Mouse (Mus musculus): ENCODE measurements around the gene AI597479. TPM values are rescaled to one million over a fixed set of nuclear protein-coding genes. Genes with fewer than 3 reads are reported as not detected.

Gene AI597479
- total and polyA plus RNA-seq, 2 experiments from 2014 or later = 37.0 to 45.7 TPM

DNA sequence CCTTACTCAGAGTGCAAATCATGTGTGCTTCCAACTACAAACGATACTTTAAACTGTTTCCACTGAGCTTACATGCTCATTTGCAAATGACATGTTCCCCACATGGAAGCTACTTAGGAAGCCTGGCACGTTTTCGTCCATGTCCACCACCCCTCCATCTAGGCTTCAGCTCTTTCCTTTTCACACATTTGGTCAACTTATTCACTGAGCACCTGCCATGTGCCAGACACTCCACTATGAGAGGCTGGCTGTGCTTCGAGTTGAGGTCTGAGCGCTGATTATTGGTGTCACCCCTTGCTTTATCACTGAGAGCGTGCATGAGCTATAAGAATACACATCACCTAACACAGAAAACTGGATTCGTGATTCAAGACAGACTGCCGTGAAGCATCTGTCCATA is 26.5 kb upstream of the AI597479 start:
- WGBS = 66% methylated on average over 8 of the region's 8 CpGs
- H3K27me3 ChIP-seq (ENCODE audit: insufficient read depth, low read length) = no peaks in the 10 kb centered on the region
- ATAC-seq (peak; percentile 34; the same call in 1 of the 2 replicates), DNase-seq (no peak)
- no peak overlapping the region for H3K4me3 ChIP-seq (ENCODE audit: low read depth, low read length)
- H3K9me3 ChIP-seq (ENCODE audit: low read length) = no peaks in the 10 kb centered on the region
- TF ChIP-seq CTCF (IDR thresholded peaks at IDR 0.05; ENCODE audit: low read depth) = no peak
- no peak overlapping the region for H3K27ac ChIP-seq (ENCODE audit: low read depth, low read length)
- H3K4me1 ChIP-seq (ENCODE audit: insufficient read depth) = no peaks in the 10 kb centered on the region
- no peak overlapping the region for H3K9ac ChIP-seq
- peaks cover 42% of the 10 kb centered on the region for H3K36me3 ChIP-seq (ENCODE audit: insufficient read depth)
- H3K4me2 ChIP-seq (ENCODE audit: low read depth) = no peak overlapping the region

DNA sequence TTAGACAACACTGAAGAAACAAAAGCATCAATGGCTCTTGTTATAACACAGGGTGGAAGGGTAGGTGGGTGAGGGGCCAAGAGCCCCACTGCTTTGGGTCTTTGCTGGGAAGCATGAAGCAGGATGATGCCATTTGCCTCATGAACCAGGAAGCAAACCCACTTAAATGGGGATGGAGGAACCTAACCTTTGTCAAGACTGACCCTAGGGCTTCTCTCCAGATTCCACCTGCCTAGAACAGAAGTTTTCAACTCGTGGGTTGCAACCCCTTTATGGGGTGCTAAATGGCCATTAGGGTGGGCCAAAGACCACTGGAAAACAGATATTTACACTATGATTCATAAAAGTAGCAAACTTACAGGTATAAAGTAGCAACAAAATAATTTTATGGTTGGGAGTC is 25.9 kb upstream of the AI597479 start:
- H3K9me3 ChIP-seq (ENCODE audit: low read length) = no peaks in the 10 kb centered on the region
- DNase-seq (no peak), ATAC-seq (no peak)
- H3K9ac ChIP-seq = no peak overlapping the region
- TF ChIP-seq CTCF (IDR thresholded peaks at IDR 0.05; ENCODE audit: low read depth) = no peak
- no peak overlapping the region for H3K4me2 ChIP-seq (ENCODE audit: low read depth)
- no peak overlapping the region for H3K27ac ChIP-seq (ENCODE audit: low read depth, low read length)
- no peaks in the 10 kb centered on the region for H3K27me3 ChIP-seq (ENCODE audit: insufficient read depth, low read length)
- no peaks in the 10 kb centered on the region for H3K4me1 ChIP-seq (ENCODE audit: insufficient read depth)
- no peak overlapping the region for H3K4me3 ChIP-seq (ENCODE audit: low read depth, low read length)
- 78% methylated on average over 1 of the region's 1 CpGs for WGBS
- H3K36me3 ChIP-seq (ENCODE audit: insufficient read depth) = peaks cover 37% of the 10 kb centered on the region

DNA sequence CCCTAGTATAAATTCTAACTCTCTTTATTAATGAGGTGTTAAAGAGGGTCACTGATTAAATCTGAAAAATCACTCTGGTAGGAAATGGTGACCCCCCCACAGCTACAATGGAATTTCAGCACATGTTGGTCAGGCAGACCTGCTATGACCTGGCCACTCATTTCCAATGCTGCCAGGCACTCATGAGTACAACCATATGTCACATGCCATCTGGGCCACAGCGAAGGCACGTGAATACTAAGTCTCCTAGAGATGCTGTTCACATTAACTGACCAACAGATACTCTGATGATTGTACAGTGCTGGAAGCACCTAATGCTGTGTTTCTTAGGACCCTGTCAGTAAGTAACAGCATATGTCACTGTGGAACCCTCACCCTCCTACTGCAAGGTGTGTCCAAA is 23.7 kb upstream of the AI597479 start:
- 77% methylated on average over 2 of the region's 2 CpGs for WGBS
- ATAC-seq (no peak), DNase-seq (no peak)

DNA sequence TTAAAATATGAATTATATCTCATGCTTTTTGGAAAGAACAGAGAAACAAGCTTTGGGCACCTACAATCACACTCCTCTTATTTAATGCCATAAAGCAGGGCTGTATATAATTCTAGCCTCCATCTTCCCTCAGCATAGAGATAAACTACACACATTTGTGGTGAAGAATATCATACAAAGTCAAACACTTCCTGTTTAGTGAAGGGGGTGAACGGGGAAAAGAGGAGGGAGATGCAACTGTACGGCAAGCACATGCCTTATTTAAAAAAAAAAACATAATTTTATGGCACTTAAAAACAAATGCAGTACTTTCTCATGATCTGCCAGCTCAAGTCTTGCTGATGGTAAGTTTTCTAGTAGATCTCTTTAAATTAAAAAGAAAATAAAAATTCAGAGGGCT is 20.4 kb upstream of the AI597479 start:
- H3K27ac ChIP-seq (ENCODE audit: low read depth, low read length) = no peak overlapping the region
- DNase-seq (no peak), ATAC-seq (no peak)
- no peaks in the 10 kb centered on the region for H3K4me1 ChIP-seq (ENCODE audit: insufficient read depth)
- H3K4me2 ChIP-seq (ENCODE audit: low read depth) = no peak overlapping the region
- no peak overlapping the region for H3K9ac ChIP-seq
- no peak for TF ChIP-seq CTCF (IDR thresholded peaks at IDR 0.05; ENCODE audit: low read depth)
- 88% methylated on average over 2 of the region's 2 CpGs for WGBS
- peaks cover 22% of the 10 kb centered on the region for H3K36me3 ChIP-seq (ENCODE audit: insufficient read depth)
- no peak overlapping the region for H3K4me3 ChIP-seq (ENCODE audit: low read depth, low read length)
- no peaks in the 10 kb centered on the region for H3K9me3 ChIP-seq (ENCODE audit: low read length)
- no peaks in the 10 kb centered on the region for H3K27me3 ChIP-seq (ENCODE audit: insufficient read depth, low read length)

More for the DNA sequence above, 23.7 kb upstream of the AI597479 start:
- Histone ChIP-seq H3K27ac (ENCODE audit: low read depth, low read length) (no peak overlapping the region), H3K9me3 (ENCODE audit: low read length) (no peaks in the 10 kb centered on the region), H3K4me3 (ENCODE audit: low read depth, low read length) (no peak overlapping the region), H3K4me2 (ENCODE audit: low read depth) (no peak overlapping the region), H3K9ac (no peak overlapping the region), H3K27me3 (ENCODE audit: insufficient read depth, low read length) (no peaks in the 10 kb centered on the region), H3K4me1 (ENCODE audit: insufficient read depth) (no peaks in the 10 kb centered on the region), H3K36me3 (ENCODE audit: insufficient read depth) (peaks cover 31% of the 10 kb centered on the region)
- TF ChIP-seq CTCF (IDR thresholded peaks at IDR 0.05; ENCODE audit: low read depth) = no peak

DNA sequence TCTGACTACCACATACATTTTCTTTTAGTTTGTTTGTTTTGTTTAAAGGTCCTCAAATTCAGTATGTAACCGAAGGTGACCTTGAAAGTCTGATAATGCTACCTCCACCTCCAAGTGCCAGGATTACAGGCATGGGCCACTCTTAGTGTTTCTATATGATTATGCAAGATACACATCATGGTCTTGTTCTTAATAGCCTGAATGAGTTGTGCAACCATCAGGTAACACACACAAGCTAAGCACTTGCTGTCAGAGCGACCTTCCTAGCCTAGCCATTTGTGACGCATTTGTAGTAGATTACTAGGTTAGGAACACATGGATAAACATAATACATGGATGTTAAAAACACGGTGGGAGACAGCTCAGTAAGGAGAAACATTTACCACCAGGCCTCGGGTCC is 15.6 kb upstream of the AI597479 start:
- Histone ChIP-seq H3K36me3 (ENCODE audit: insufficient read depth) (0 out of 2 replicates have a peak, but pooled peaks cover 3% of the 10 kb centered on the region), H3K27ac (ENCODE audit: low read depth, low read length) (no peak overlapping the region), H3K4me3 (ENCODE audit: low read depth, low read length) (no peak overlapping the region), H3K27me3 (ENCODE audit: insufficient read depth, low read length) (no peaks in the 10 kb centered on the region), H3K9ac (no peak overlapping the region), H3K4me2 (ENCODE audit: low read depth) (no peak overlapping the region), H3K4me1 (ENCODE audit: insufficient read depth) (no peaks in the 10 kb centered on the region), H3K9me3 (ENCODE audit: low read length) (no peaks in the 10 kb centered on the region)
- DNase-seq (no peak), ATAC-seq (no peak)
- TF ChIP-seq CTCF (IDR thresholded peaks at IDR 0.05; ENCODE audit: low read depth) = no peak
- WGBS = 90% methylated on average over 5 of the region's 5 CpGs

DNA sequence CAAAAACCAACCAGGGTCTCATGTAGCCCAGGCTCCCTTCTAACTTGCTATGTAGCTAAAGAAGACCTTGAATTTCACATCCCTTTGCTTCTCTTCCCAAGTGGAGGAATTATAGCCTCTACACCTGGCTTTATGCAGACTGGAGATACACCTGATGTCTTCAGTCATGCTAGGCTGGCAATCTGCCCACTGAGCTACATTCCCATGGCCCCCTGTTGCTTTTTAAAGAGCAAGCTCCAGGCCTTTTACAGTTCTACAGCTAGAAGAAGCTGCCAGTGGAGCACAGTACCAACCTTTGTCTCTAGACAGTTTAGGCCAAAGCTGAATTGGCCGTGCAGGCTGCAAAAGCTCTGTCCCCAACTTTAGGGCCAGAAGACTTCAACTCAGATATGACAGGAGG is 8.1 kb upstream of the AI597479 start:
- H3K27me3 ChIP-seq (ENCODE audit: insufficient read depth, low read length) = no peaks in the 10 kb centered on the region
- H3K4me1 ChIP-seq (ENCODE audit: insufficient read depth) = peaks cover 3% of the 10 kb centered on the region; the same call in 1 of the 2 replicates
- ATAC-seq (no peak), DNase-seq (no peak)
- no peak overlapping the region for H3K27ac ChIP-seq (ENCODE audit: low read depth, low read length)
- no peak for TF ChIP-seq CTCF (IDR thresholded peaks at IDR 0.05; ENCODE audit: low read depth)
- no peaks in the 10 kb centered on the region for H3K9me3 ChIP-seq (ENCODE audit: low read length)
- no peaks in the 10 kb centered on the region for H3K36me3 ChIP-seq (ENCODE audit: insufficient read depth)
- no peak overlapping the region for H3K4me3 ChIP-seq (ENCODE audit: low read depth, low read length)
- no peak overlapping the region for H3K4me2 ChIP-seq (ENCODE audit: low read depth)
- no peak overlapping the region for H3K9ac ChIP-seq
- WGBS = 72% methylated on average over 1 of the region's 1 CpGs

DNA sequence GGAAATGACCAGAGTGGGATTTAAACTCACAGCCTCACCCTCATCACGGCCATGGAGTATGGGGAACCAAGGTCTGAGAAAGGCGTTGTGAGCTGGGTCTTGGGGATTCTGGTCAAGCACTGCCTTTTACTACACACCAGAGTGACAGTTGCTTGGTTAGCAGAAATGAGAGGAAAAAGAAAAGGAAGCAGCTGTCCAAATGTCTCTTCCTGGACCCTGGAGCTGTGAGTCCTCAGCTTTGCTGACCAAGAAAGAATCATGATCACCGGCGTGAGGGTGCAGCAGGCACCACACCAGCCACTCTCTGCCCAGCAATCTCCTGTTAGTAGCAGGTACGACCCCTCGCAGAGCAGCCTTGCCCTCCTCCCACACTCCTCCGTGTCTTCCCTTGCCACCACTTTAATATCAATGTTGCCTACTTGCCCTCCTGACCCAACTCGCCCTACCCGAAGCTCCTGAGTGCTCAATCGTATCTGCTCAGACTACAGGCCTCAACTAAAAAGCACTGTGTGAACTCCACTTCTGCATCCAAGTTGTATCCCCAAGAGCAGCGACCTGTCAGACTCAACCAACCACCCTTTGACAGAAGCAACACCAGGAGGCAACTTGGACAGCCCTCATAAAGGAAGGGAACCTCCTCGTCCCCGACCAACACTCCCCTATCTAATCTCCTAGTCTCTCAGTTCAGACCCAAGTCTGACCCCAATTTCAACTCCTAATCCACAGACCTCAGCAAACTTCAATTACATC is 7.0 kb upstream of the AI597479 start:
- H3K36me3 ChIP-seq (ENCODE audit: insufficient read depth) = no peaks in the 10 kb centered on the region
- peak overlapping the region; percentile 88 for H3K27ac ChIP-seq (ENCODE audit: low read depth, low read length)
- ATAC-seq (0 out of 2 replicates have a peak, but pooled peaks have one; percentile 4), DNase-seq (peak; percentile 10)
- H3K4me1 ChIP-seq (ENCODE audit: insufficient read depth) = peaks cover 3% of the 10 kb centered on the region; the same call in 1 of the 2 replicates
- peak overlapping the region; percentile 80 for H3K4me3 ChIP-seq (ENCODE audit: low read depth, low read length)
- WGBS = 45% methylated on average over 13 of the region's 13 CpGs
- no peak for TF ChIP-seq CTCF (IDR thresholded peaks at IDR 0.05; ENCODE audit: low read depth)
- H3K27me3 ChIP-seq (ENCODE audit: insufficient read depth, low read length) = no peaks in the 10 kb centered on the region
- H3K4me2 ChIP-seq (ENCODE audit: low read depth) = peak overlapping the region; percentile 68
- H3K9me3 ChIP-seq (ENCODE audit: low read length) = no peaks in the 10 kb centered on the region
- H3K9ac ChIP-seq = peak overlapping the region; percentile 92

All from forebrain, postnatal 0 days (tissue).